Mouse (Mus musculus) forelimb bud, embryonic 11.5 days (tissue): ENCODE measurements around the gene Gm9745.
"Not testable (repeated sequence)": the region's sequence is repeated elsewhere in the genome, so short reads cannot be mapped to it uniquely, and the experiment has no call there.

Experiments used
- DNase-seq: peaks from one replicate; pipeline ENCODE4 v3.0.0-alpha.2; 2012; ENCODE audit warnings: low read depth, low spot score

Gm9745 gene

GRCm38 (mm10) chr13:8948131-8948530 lies at the start of gene Gm9745:
TSS of gene Gm9745 (minus strand) at chr13:8948231.
- not testable (repeated sequence) for DNase-seq

GRCm38 (mm10) chr13:8997221-8997620 lies 49.2 kb upstream of the Gm9745 start:
- not testable (repeated sequence) for DNase-seq

GRCm38 (mm10) chr13:8995990-8996786 lies 48.2 kb upstream of the Gm9745 start, which contains the start of gene Gtpbp4:
TSS of gene Gtpbp4 (minus strand) at chr13:8996083.
- peak; percentile 95 for DNase-seq

- DNase-seq: peak; percentile 58
These were observed 47.3 kb upstream of the Gm9745 start for GRCm38 (mm10) chr13:8995159-8995989.

- no peak for DNase-seq
These were observed 44.2 kb upstream of the Gm9745 start for GRCm38 (mm10) chr13:8992231-8992630.

- no peak for DNase-seq
These were observed 24.9 kb upstream of the Gm9745 start for GRCm38 (mm10) chr13:8972972-8973371.

- DNase-seq: no peak
These were observed 24.3 kb upstream of the Gm9745 start for GRCm38 (mm10) chr13:8972369-8972768.

GRCm38 (mm10) chr13:8967742-8968141 lies 19.7 kb upstream of the Gm9745 start:
- DNase-seq: no peak

- DNase-seq: no peak
These were observed 17.2 kb upstream of the Gm9745 start for GRCm38 (mm10) chr13:8965224-8965623.

- not testable (repeated sequence) for DNase-seq
These were observed 14.2 kb upstream of the Gm9745 start for GRCm38 (mm10) chr13:8962266-8962665.

GRCm38 (mm10) chr13:8961128-8961888 lies 13.3 kb upstream of the Gm9745 start:
- not testable (repeated sequence) for DNase-seq

GRCm38 (mm10) chr13:8959554-8959953 lies 11.5 kb upstream of the Gm9745 start:
- not testable (repeated sequence) for DNase-seq

GRCm38 (mm10) chr13:8959058-8959457 lies 11.0 kb upstream of the Gm9745 start:
- not testable (repeated sequence) for DNase-seq

- not testable (repeated sequence) for DNase-seq
These were observed 8.8 kb upstream of the Gm9745 start for GRCm38 (mm10) chr13:8956873-8957272.

- DNase-seq: not testable (repeated sequence)
These were observed 7.1 kb upstream of the Gm9745 start for GRCm38 (mm10) chr13:8955127-8955526.

- DNase-seq: not testable (repeated sequence)
These were observed 4.5 kb upstream of the Gm9745 start, which contains the start of gene Idi2 for GRCm38 (mm10) chr13:8952563-8952962. TSS of gene Idi2 (plus strand) at chr13:8952863.

GRCm38 (mm10) chr13:8943828-8944227 lies 4.2 kb downstream of the Gm9745 start:
- not testable (repeated sequence) for DNase-seq

GRCm38 (mm10) chr13:8941701-8942100 lies 6.3 kb downstream of the Gm9745 start:
- DNase-seq: not testable (repeated sequence)

- not testable (repeated sequence) for DNase-seq
These were observed 6.9 kb downstream of the Gm9745 start for GRCm38 (mm10) chr13:8941110-8941509.

GRCm38 (mm10) chr13:8937611-8938140 lies 10.4 kb downstream of the Gm9745 start:
- DNase-seq: not testable (repeated sequence)

- DNase-seq: no peak
These were observed 14.5 kb downstream of the Gm9745 start for GRCm38 (mm10) chr13:8933499-8933898.
